Mouse (Mus musculus): Measurements from ENCODE around the gene Nlrx1.

Gene Nlrx1

GRCm38 (mm10) chr9:44234479-44235427 lies 33.6 kb downstream of the Nlrx1 start:
- DNase-seq (ENCODE audit: low spot score): peak; percentile 76

- DNase-seq (ENCODE audit: low spot score): peak; percentile 98
Observed at GRCm38 (mm10) chr9:44233802-44234478, 34.5 kb downstream of the Nlrx1 start, which contains the start of gene Cbl. Gene Cbl (minus strand): TSS chr9:44234049.

- peak; percentile 45 for DNase-seq (ENCODE audit: low spot score)
Observed at GRCm38 (mm10) chr9:44233021-44233801, 35.2 kb downstream of the Nlrx1 start.

GRCm38 (mm10) chr9:44231609-44232008 lies 36.8 kb downstream of the Nlrx1 start:
- DNase-seq (ENCODE audit: low spot score): no peak

- DNase-seq (ENCODE audit: low spot score): no peak
Observed at GRCm38 (mm10) chr9:44225993-44226392, 42.4 kb downstream of the Nlrx1 start.

- no peak for DNase-seq (ENCODE audit: low spot score)
Observed at GRCm38 (mm10) chr9:44213538-44213937, 54.9 kb downstream of the Nlrx1 start.

- DNase-seq (ENCODE audit: low spot score): no peak
Observed at GRCm38 (mm10) chr9:44212406-44212805, 56.0 kb downstream of the Nlrx1 start.

- DNase-seq (ENCODE audit: low spot score): no peak
Observed at GRCm38 (mm10) chr9:44209416-44209815, 59.0 kb downstream of the Nlrx1 start.

GRCm38 (mm10) chr9:44207840-44208239 lies 60.6 kb downstream of the Nlrx1 start:
- no peak for DNase-seq (ENCODE audit: low spot score)
